Mouse (Mus musculus): Measurements from ENCODE around the gene Inafm1.
"Not testable (repeated sequence)": the region's sequence is repeated elsewhere in the genome, so short reads cannot be mapped to it uniquely, and the experiment has no call there.

The Inafm1 gene

GRCm38 (mm10) chr7:16261097-16261496, 12.3 kb downstream of the Inafm1 start:
- no peak for DNase-seq

- DNase-seq = no peak
Observed at GRCm38 (mm10) chr7:16259110-16259590, 14.3 kb downstream of the Inafm1 start, which contains the start of gene C5ar1. TSS of gene C5ar1 (minus strand) at chr7:16259540.

GRCm38 (mm10) chr7:16257830-16258229, 15.6 kb downstream of the Inafm1 start:
- no peak for DNase-seq

- not testable (repeated sequence) for DNase-seq
Observed at GRCm38 (mm10) chr7:16255963-16256362, 17.5 kb downstream of the Inafm1 start.

- no peak for DNase-seq
Observed at GRCm38 (mm10) chr7:16254195-16254594, 19.2 kb downstream of the Inafm1 start.

GRCm38 (mm10) chr7:16250687-16251086, 22.7 kb downstream of the Inafm1 start:
- DNase-seq = no peak

- no peak for DNase-seq
Observed at GRCm38 (mm10) chr7:16245958-16246357, 27.5 kb downstream of the Inafm1 start.

- DNase-seq = no peak
Observed at GRCm38 (mm10) chr7:16244067-16244466, 29.4 kb downstream of the Inafm1 start, which contains the start of gene C5ar2. TSS of gene C5ar2 (minus strand) at chr7:16244154.

GRCm38 (mm10) chr7:16242198-16242597, 31.2 kb downstream of the Inafm1 start:
- no peak for DNase-seq

GRCm38 (mm10) chr7:16241787-16242186, 31.6 kb downstream of the Inafm1 start:
- no peak for DNase-seq

- no peak for DNase-seq
Observed at GRCm38 (mm10) chr7:16240978-16241303, 32.5 kb downstream of the Inafm1 start.

GRCm38 (mm10) chr7:16240281-16240977, 33.0 kb downstream of the Inafm1 start:
- no peak for DNase-seq

- DNase-seq = no peak
Observed at GRCm38 (mm10) chr7:16239554-16239997, 33.8 kb downstream of the Inafm1 start.

- DNase-seq = no peak
Observed at GRCm38 (mm10) chr7:16229869-16230268, 43.5 kb downstream of the Inafm1 start.
